Mouse (Mus musculus): ENCODE measurements around the gene Ribc2. TPM values are rescaled to one million over a fixed set of nuclear protein-coding genes. Genes with fewer than 3 reads are reported as not detected.

Ribc2 gene
- 0.45 and 0.55 TPM in 2 replicates for polyA plus RNA-seq (2012; rRNA removed)

DNA sequence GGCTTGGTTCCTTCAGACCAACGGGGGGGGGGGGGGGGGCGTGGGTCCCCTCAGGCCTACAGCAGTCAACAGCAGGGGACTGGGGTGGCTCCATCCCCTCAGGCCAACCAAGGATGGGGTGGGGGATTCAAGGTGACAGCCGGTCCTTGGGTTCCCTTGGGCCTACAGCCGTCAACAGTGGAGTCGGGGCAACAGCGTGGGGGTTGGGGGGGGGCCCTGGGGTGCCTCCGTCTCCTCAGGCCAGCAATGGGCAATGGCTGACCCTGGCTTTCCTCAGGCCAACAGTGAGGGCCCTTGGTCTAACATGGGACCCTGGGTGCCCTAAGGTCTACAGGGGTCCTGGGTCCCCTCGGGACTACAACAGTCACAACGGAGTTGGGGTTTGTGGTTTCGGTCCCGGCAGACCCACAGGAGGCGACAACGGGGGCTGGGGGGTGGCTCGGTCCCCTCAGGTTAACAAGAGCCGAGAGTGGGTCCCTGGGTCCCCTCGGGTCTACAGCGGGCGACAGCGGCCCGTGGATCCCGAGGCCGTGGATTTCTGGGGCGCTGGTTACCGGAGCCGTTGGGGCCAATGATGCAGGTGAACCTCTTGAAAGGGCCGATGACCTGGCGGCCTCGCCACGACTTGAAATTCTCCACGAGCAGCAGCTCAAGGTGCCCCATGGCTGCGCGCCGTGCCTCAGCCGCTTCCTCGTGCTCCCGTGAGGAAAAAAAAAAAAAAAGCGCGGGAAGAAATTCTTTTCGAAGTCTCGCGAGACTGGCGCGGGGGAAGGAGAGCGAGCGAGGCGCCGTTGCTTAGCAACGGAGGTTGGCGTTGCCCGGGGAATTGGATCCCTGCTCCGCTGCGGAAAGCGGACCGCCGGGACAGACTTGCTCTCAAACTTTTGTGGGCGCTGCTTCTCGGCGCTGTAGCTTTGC, at the start of gene Ribc2, which contains the start of gene Smc1b:
TSS of gene Ribc2 (plus strand) at position 804 of the 918 bp plus-strand sequence.
TSS of gene Smc1b (minus strand) at position 690 of the 918 bp plus-strand sequence.

Other genes with a start within 250 kb of the Ribc2 start
- gene Gm29666, start 212.0 kb upstream of the Ribc2 start, polyA plus RNA-seq (2012; rRNA removed): 1.2 and 1.4 TPM in 2 replicates
- gene Nup50, start 208.7 kb upstream of the Ribc2 start, polyA plus RNA-seq (2012; rRNA removed): 20.5 and 21.8 TPM in 2 replicates
- 40.5 and 42.3 TPM in 2 replicates for gene 5031439G07Rik, start 143.5 kb upstream of the Ribc2 start, polyA plus RNA-seq (2012; rRNA removed)
- 0.31 and 1.1 TPM in 2 replicates for gene Upk3a, start 114.9 kb upstream of the Ribc2 start, polyA plus RNA-seq (2012; rRNA removed)
- 16.1 and 16.2 TPM in 2 replicates for gene Fam118a, start 103.1 kb upstream of the Ribc2 start, polyA plus RNA-seq (2012; rRNA removed)
- 0.06 and 0.15 TPM in 2 replicates for gene Smc1b, start 114 bp upstream of the Ribc2 start, polyA plus RNA-seq (2012; rRNA removed)
- gene Fbln1, start 73.9 kb downstream of the Ribc2 start, polyA plus RNA-seq (2012; rRNA removed): 54.8 and 86.4 TPM in 2 replicates
- 313 and 339 TPM in 2 replicates for gene Atxn10, start 204.2 kb downstream of the Ribc2 start, polyA plus RNA-seq (2012; rRNA removed)